In genomic region chr5:110285156-110285555, GRCm38 (mm10) we compare ENCODE assay signal across 8 mouse cellular contexts. TPM values are rescaled to one million over a fixed set of nuclear protein-coding genes. Genes with fewer than 3 reads are reported as not detected.
A peak's percentile ranks its signal among the peaks of the same experiment; 100 is the strongest.
DNase-seq lines count a peak whose midpoint lies in the region; ATAC-seq lines count a peak whose summit lies in the region.

No protein-coding gene starts in this region.

- peaks cover 9% of the 10 kb centered on the region for H3K27me3 ChIP-seq in forebrain, embryonic 11.5 days (ENCODE audit: control insufficient read depth, insufficient read depth, low read length)

- H3K9ac ChIP-seq in forebrain, embryonic 11.5 days (ENCODE audit: low read length), result peak overlapping the region; percentile 57; the same call in 1 of the 2 replicates

- peak; percentile 16 for DNase-seq in adrenal gland, postnatal 10 days
- DNase-seq in adrenal gland, adult 18-20 months (ENCODE audit: low spot score in 2 of 2), result no peak
- peak; percentile 3 to 4 for DNase-seq in CD8-positive naive resting alpha-beta T cell, adult 2 months (ENCODE audit: low read depth in 2 of 2, low spot score in 2 of 2)
- DNase-seq in forebrain, embryonic 11.5 days (ENCODE audit: low spot score), result no peak
- DNase-seq in kidney, adult 8-10 months, result peak; percentile 15 to 17
- peak; percentile 4 for DNase-seq in mesoderm, embryonic 11.5 days (ENCODE audit: low read depth, low spot score)
- no peak for DNase-seq in natural killer cell, adult 2 months (ENCODE audit: low spot score in 2 of 2)
- DNase-seq in layer of hippocampus, adult 9-10 months (ENCODE audit: low spot score), result no peak

- H3K4me3 ChIP-seq in forebrain, embryonic 11.5 days (ENCODE audit: low read depth, low read length), result peak overlapping the region; percentile 62

- H3K4me1 ChIP-seq in forebrain, embryonic 11.5 days (replicated peaks; ENCODE audit: control insufficient read depth, insufficient read depth, low read length), result peaks cover 9% of the 10 kb centered on the region; the same call in 1 of the 2 replicates

- no peaks in the 10 kb centered on the region for H3K9me3 ChIP-seq in forebrain, embryonic 11.5 days (ENCODE audit: control insufficient read depth, low read length)

- no peak for ATAC-seq in forebrain, embryonic 11.5 days (replicated peaks; ENCODE audit: low FRiP score)

- H3K36me3 ChIP-seq in forebrain, embryonic 11.5 days (ENCODE audit: control insufficient read depth, insufficient read depth, low read length), result no peaks in the 10 kb centered on the region

- no peak overlapping the region for H3K27ac ChIP-seq in forebrain, embryonic 11.5 days (ENCODE audit: low read depth, low read length)

- 8% methylated on average over 15 of the region's 15 CpGs for WGBS in forebrain, embryonic 11.5 days

- H3K4me2 ChIP-seq in forebrain, embryonic 11.5 days (ENCODE audit: low read depth, low read length, severe bottlenecking), result peak overlapping the region; percentile 92

RNA-seq across cellular contexts. Expression of gene Pxmp2, which starts 0.8 kb away (rescaled TPM):
- total RNA-seq in adrenal gland, postnatal 10 days (2021), result 10 to 100 TPM; 26.8 to 46.1 TPM
- total RNA-seq in adrenal gland, adult 18-20 months (2021), result 10 to 100 TPM; 10.4 to 14.3 TPM
- 10.7 and 12.2 TPM in 2 replicates for polyA plus RNA-seq in forebrain, embryonic 11.5 days (2014; fragmentation: Nextera tagmentation; extraction: Ambion mirVana)

RNA-seq across cellular contexts. Expression of gene Pole, which starts 0.9 kb away (rescaled TPM):
- 10 to 100 TPM in 1 of 2 experiments, 1 to 10 TPM in 1; 7.6 to 12.0 TPM for total RNA-seq in adrenal gland, postnatal 10 days (2021)
- total RNA-seq in adrenal gland, adult 18-20 months (2021), result 1 to 10 TPM in 1 of 2 experiments, under 1 TPM in 1; 0.90 to 1.1 TPM
- polyA plus RNA-seq in forebrain, embryonic 11.5 days (2014; fragmentation: Nextera tagmentation; extraction: Ambion mirVana), result 49.8 and 50.7 TPM in 2 replicates

RNA-seq across cellular contexts. Expression of gene Pgam5, which starts 15.4 kb away (rescaled TPM):
- 10 to 100 TPM; 41.4 to 42.7 TPM for total RNA-seq in adrenal gland, postnatal 10 days (2021)
- total RNA-seq in adrenal gland, adult 18-20 months (2021), result 10 to 100 TPM; 45.2 to 49.5 TPM
- polyA plus RNA-seq in forebrain, embryonic 11.5 days (2014; fragmentation: Nextera tagmentation; extraction: Ambion mirVana), result 92.4 and 104 TPM in 2 replicates

RNA-seq across cellular contexts. Expression of gene Ankle2, which starts 54.4 kb away (rescaled TPM):
- total RNA-seq in adrenal gland, postnatal 10 days (2021), result 10 to 100 TPM; 37.1 to 40.6 TPM
- total RNA-seq in adrenal gland, adult 18-20 months (2021), result 10 to 100 TPM; 36.1 to 37.4 TPM
- 39.0 and 48.6 TPM in 2 replicates for polyA plus RNA-seq in forebrain, embryonic 11.5 days (2014; fragmentation: Nextera tagmentation; extraction: Ambion mirVana)

RNA-seq across cellular contexts. Expression of gene P2rx2, which starts 57.9 kb away (rescaled TPM):
- under 1 TPM; 0.63 to 0.97 TPM for total RNA-seq in adrenal gland, postnatal 10 days (2021)
- total RNA-seq in adrenal gland, adult 18-20 months (2021), result under 1 TPM; 0.54 to 0.80 TPM
- 1.0 and 1.3 TPM in 2 replicates for polyA plus RNA-seq in forebrain, embryonic 11.5 days (2014; fragmentation: Nextera tagmentation; extraction: Ambion mirVana)

Comparison
In these comparisons a context has a peak if more than half of its experiments do, and no peak if none do; other contexts are left out.
1. DNase-seq: peak in adrenal gland, postnatal 10 days (single experiment), CD8-positive naive resting alpha-beta T cell, adult 2 months (2 of 2), kidney, adult 8-10 months (2 of 2) and mesoderm, embryonic 11.5 days (single experiment); none in adrenal gland, adult 18-20 months (0 of 2), forebrain, embryonic 11.5 days (single experiment), natural killer cell, adult 2 months (0 of 2) and layer of hippocampus, adult 9-10 months (single experiment).
2. RNA of gene Pole, which starts 0.9 kb away (total RNA-seq): 7.6 to 12.0 TPM in adrenal gland, postnatal 10 days; 0.90 to 1.1 TPM in adrenal gland, adult 18-20 months; every median in the first group is over 4 times any median in the second.